Mouse (Mus musculus): Measurements from ENCODE around the gene Pgc. TPM values are rescaled to one million over a fixed set of nuclear protein-coding genes. Genes with fewer than 3 reads are reported as not detected.

Gene Pgc
- polyA plus RNA-seq, 1 experiment, result 6.0 TPM

DNA sequence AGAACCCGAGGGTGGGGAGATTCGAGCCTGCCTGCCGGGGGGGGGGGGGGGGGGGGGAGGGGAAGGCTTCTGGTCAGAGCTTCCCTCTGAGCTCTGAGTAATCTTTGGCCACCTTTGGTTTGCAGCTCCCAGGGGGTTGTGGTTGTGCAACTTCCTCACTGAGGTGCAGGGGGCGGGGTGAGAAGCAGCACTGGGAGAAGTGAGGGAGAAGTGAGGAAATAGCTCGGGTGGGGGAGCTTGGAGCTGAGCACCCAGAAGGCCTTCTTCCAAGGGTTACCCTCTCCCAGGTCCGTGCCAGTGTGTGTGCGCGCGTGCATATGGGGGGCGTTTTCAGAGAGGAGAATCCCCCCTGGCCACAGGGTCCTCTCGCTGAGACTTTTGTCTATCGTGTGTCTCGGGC, 27.6 kb downstream of the Pgc start:
- peaks cover 3% of the 10 kb centered on the region for H3K4me1 ChIP-seq (replicated peaks; ENCODE audit: control insufficient read depth, insufficient read depth, low read length)
- 18% methylated on average over 13 of the region's 13 CpGs for WGBS
- DNase-seq, result peak; percentile 18
- H3K4me3 ChIP-seq (ENCODE audit: control insufficient read depth, insufficient read depth, low read length), result no peak overlapping the region
- H3K27me3 ChIP-seq (ENCODE audit: control insufficient read depth, insufficient read depth, low read length), result no peaks in the 10 kb centered on the region
- no peaks in the 10 kb centered on the region for H3K36me3 ChIP-seq (ENCODE audit: control insufficient read depth, insufficient read depth, low read length)
- no peak overlapping the region for H3K27ac ChIP-seq (ENCODE audit: control insufficient read depth, insufficient read depth, low read length)
- TF ChIP-seq CTCF (IDR thresholded peaks at IDR 0.05; ENCODE audit: borderline replicate concordance, control insufficient read depth, extremely low read depth, insufficient read depth, low read length, poor library complexity), result no peak
- no peak for TF ChIP-seq POLR2A (IDR thresholded peaks at IDR 0.05; ENCODE audit: control insufficient read depth, extremely low read depth, insufficient read depth, low read length, poor library complexity)

DNA sequence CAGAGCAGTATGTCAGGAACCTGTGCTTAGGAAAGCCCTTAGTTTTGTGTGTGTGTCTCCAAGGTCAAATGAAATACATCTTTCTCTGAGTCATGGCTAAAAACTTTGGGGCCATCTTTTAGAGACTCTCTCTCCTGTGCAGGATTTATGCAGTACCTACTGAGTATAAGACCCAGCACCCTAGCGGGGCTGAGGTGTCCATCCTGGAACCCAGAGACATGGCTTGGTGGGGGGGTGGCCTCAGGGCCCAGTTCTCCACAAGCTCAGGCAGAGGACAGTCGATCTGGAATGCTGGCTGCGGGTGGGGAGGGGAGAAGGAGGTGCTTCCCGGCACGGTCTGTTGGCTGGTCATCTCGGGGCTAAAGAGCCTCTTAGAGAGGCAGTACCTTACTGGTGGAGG, 29.7 kb downstream of the Pgc start:
- no peak overlapping the region for H3K27ac ChIP-seq (ENCODE audit: control insufficient read depth, insufficient read depth, low read length)
- WGBS, result 80% methylated on average over 6 of the region's 6 CpGs

DNA sequence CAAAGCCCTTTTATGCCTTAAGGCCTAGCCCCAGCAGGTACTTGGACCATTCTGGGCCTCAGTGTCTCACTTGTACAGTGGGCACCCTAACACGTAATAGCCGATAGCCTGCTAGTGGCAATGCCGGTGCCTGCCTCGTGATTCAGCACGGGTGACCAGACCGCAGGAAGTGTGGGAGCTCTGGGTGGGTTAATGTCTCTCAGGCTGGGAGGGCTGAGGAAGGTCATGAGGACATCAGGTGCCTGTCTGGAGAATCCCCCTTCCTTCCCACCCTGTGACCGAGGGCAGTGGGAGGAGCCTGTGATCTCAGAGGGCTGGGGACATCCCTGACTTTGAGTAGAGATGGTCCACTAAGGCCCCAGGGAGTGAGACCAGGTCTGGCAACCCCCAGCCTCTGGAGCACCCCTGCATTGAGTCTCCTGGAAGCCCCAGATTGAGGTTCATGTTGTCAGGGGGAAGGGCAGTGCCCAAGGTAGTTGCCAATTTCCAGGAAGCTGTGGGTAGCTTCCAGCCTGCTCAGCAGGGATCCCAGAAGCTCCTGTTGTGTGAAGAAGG, 30.5 kb downstream of the Pgc start:
- H3K36me3 ChIP-seq (ENCODE audit: control insufficient read depth, insufficient read depth, low read length), result no peaks in the 10 kb centered on the region
- peaks cover 3% of the 10 kb centered on the region for H3K4me1 ChIP-seq (replicated peaks; ENCODE audit: control insufficient read depth, insufficient read depth, low read length)
- no peak overlapping the region for H3K4me3 ChIP-seq (ENCODE audit: control insufficient read depth, insufficient read depth, low read length)
- H3K27me3 ChIP-seq (ENCODE audit: control insufficient read depth, insufficient read depth, low read length), result no peaks in the 10 kb centered on the region
- TF ChIP-seq POLR2A (IDR thresholded peaks at IDR 0.05; ENCODE audit: control insufficient read depth, extremely low read depth, insufficient read depth, low read length, poor library complexity) (no peak), CTCF (IDR thresholded peaks at IDR 0.05; ENCODE audit: borderline replicate concordance, control insufficient read depth, extremely low read depth, insufficient read depth, low read length, poor library complexity) (no peak)
- WGBS, result 77% methylated on average over 7 of the region's 7 CpGs
- no peak for DNase-seq
- H3K27ac ChIP-seq (ENCODE audit: control insufficient read depth, insufficient read depth, low read length), result no peak overlapping the region

More for the DNA sequence above, 29.7 kb downstream of the Pgc start:
- Histone ChIP-seq H3K27me3 (ENCODE audit: control insufficient read depth, insufficient read depth, low read length) (no peaks in the 10 kb centered on the region), H3K36me3 (ENCODE audit: control insufficient read depth, insufficient read depth, low read length) (no peaks in the 10 kb centered on the region), H3K4me1 (replicated peaks; ENCODE audit: control insufficient read depth, insufficient read depth, low read length) (peaks cover 3% of the 10 kb centered on the region), H3K4me3 (ENCODE audit: control insufficient read depth, insufficient read depth, low read length) (no peak overlapping the region)
- TF ChIP-seq POLR2A (IDR thresholded peaks at IDR 0.05; ENCODE audit: control insufficient read depth, extremely low read depth, insufficient read depth, low read length, poor library complexity), result no peak
- TF ChIP-seq CTCF (IDR thresholded peaks at IDR 0.05; ENCODE audit: borderline replicate concordance, control insufficient read depth, extremely low read depth, insufficient read depth, low read length, poor library complexity), result no peak
- no peak for DNase-seq

DNA sequence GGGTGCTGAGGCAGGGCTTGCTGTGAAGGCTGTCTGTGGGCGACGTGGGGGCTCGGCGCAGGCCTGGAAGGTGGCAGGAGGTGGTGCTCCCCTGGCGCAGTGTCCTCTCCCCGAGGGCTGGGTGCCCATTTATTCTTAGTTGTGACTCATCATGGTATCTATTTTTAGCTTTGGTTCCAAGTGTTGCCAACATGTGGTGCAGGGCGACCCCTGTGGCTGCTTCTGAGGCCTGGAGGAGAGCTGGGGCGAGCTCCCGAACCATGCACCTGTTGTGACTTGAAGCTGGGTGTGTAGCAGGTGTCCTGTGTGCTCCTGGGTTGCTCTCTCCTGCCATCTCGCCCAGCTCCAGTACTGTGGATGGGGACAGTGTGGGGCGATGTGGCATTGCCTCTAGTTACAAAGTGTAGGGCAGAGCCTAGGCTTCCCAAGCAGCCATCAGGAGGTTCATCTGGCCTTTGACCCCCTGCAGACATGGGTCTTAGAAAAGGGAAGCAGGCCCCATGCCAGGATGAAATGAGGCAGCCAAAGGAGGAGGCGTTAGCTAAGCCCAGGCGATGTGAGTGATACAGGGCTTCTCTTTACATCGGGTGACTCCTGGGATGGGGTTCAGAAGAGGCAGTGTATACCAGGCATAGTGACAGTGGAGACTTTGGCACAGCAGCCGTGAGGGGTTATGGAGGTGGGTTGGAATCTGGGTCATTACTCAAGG, 33.2 kb downstream of the Pgc start:
- peak; percentile 11 for DNase-seq
- H3K27ac ChIP-seq (ENCODE audit: control insufficient read depth, insufficient read depth, low read length), result no peak overlapping the region
- 24% methylated on average over 15 of the region's 15 CpGs for WGBS

DNA sequence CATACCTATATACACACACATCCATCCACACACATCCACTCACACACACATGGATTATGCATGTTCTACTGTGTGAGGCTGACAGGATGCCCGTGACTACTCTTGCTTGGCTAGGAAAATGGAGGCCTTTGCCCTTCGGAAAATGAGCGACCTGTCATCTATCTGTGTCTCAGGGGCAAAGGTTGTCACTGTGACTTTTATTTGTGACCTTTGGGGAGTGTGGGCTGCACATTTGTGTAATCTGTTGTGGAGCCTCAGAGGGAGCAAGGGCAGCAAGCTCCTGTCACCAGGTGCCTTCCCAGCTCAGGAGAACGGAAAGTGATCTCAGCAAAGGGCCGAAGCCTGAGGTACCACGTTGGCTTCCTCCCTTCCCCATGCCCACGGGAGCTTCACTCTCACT, 35.4 kb downstream of the Pgc start:
- Histone ChIP-seq H3K4me1 (replicated peaks; ENCODE audit: control insufficient read depth, insufficient read depth, low read length) (no peaks in the 10 kb centered on the region), H3K27ac (ENCODE audit: control insufficient read depth, insufficient read depth, low read length) (no peak overlapping the region), H3K27me3 (ENCODE audit: control insufficient read depth, insufficient read depth, low read length) (no peaks in the 10 kb centered on the region), H3K36me3 (ENCODE audit: control insufficient read depth, insufficient read depth, low read length) (no peaks in the 10 kb centered on the region), H3K4me3 (ENCODE audit: control insufficient read depth, insufficient read depth, low read length) (no peak overlapping the region)
- DNase-seq, result no peak
- TF ChIP-seq POLR2A (IDR thresholded peaks at IDR 0.05; ENCODE audit: control insufficient read depth, extremely low read depth, insufficient read depth, low read length, poor library complexity), result no peak
- no peak for TF ChIP-seq CTCF (IDR thresholded peaks at IDR 0.05; ENCODE audit: borderline replicate concordance, control insufficient read depth, extremely low read depth, insufficient read depth, low read length, poor library complexity)
- WGBS, result 94% methylated on average over 7 of the region's 7 CpGs

More for the DNA sequence above, 33.2 kb downstream of the Pgc start:
- Histone ChIP-seq H3K36me3 (ENCODE audit: control insufficient read depth, insufficient read depth, low read length) (no peaks in the 10 kb centered on the region), H3K27me3 (ENCODE audit: control insufficient read depth, insufficient read depth, low read length) (no peaks in the 10 kb centered on the region), H3K4me1 (replicated peaks; ENCODE audit: control insufficient read depth, insufficient read depth, low read length) (no peaks in the 10 kb centered on the region), H3K4me3 (ENCODE audit: control insufficient read depth, insufficient read depth, low read length) (no peak overlapping the region)
- no peak for TF ChIP-seq POLR2A (IDR thresholded peaks at IDR 0.05; ENCODE audit: control insufficient read depth, extremely low read depth, insufficient read depth, low read length, poor library complexity)
- TF ChIP-seq CTCF (IDR thresholded peaks at IDR 0.05; ENCODE audit: borderline replicate concordance, control insufficient read depth, extremely low read depth, insufficient read depth, low read length, poor library complexity), result no peak

DNA sequence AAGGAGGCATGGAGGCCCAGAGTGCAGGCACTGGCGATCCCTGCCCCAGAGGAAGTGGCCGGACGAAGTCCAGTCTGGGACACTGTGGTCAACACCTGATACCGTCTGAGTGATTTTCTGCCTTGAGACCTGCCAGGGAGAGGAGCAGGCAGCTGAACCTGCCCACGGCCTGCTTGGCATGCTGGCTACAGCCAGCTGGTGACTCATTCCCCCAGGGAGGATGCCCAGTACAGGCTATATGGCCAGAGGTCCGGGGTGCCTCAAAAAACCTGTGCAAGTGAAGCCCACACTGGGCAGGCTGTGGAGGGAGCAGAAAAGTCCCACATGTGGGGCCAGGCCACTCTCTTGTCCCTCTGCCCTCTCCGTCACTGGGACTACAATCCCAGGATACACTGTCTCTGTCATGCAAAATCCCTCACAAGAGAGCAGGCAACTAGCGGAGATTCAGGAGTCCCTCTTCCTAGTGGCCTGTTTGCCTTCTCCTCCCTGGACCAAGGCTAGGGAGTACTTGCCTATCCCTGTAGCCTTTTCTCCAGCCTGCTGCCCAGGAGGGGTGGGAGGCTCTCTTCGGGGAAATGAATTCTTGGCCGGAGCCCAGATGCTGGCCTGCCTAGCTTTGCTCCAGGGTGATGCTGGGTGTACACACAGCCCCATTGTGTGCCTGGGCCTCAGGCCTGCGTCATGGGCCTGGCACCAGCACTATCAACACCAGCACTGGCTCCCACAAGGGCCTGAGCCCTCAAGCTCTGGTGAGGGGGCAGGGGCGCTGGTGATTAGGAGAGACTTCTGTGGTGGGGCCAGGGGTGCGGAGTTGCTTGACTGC, 36.1 kb downstream of the Pgc start:
- Histone ChIP-seq H3K27ac (ENCODE audit: control insufficient read depth, insufficient read depth, low read length) (no peak overlapping the region), H3K36me3 (ENCODE audit: control insufficient read depth, insufficient read depth, low read length) (no peaks in the 10 kb centered on the region), H3K4me3 (ENCODE audit: control insufficient read depth, insufficient read depth, low read length) (no peak overlapping the region), H3K27me3 (ENCODE audit: control insufficient read depth, insufficient read depth, low read length) (no peaks in the 10 kb centered on the region), H3K4me1 (replicated peaks; ENCODE audit: control insufficient read depth, insufficient read depth, low read length) (peaks cover 3% of the 10 kb centered on the region; the same call in 1 of the 2 replicates)
- DNase-seq, result no peak
- 92% methylated on average over 13 of the region's 13 CpGs for WGBS
- no peak for TF ChIP-seq CTCF (IDR thresholded peaks at IDR 0.05; ENCODE audit: borderline replicate concordance, control insufficient read depth, extremely low read depth, insufficient read depth, low read length, poor library complexity)
- TF ChIP-seq POLR2A (IDR thresholded peaks at IDR 0.05; ENCODE audit: control insufficient read depth, extremely low read depth, insufficient read depth, low read length, poor library complexity), result no peak

Measured in thymus, adult 2 months (tissue).